Mouse (Mus musculus): ENCODE measurements around the gene Olfr1057. TPM values are rescaled to one million over a fixed set of nuclear protein-coding genes. Genes with fewer than 3 reads are reported as not detected.

The Olfr1057 gene
- polyA plus RNA-seq, 1 experiment from 2014 or later = not detected

DNA sequence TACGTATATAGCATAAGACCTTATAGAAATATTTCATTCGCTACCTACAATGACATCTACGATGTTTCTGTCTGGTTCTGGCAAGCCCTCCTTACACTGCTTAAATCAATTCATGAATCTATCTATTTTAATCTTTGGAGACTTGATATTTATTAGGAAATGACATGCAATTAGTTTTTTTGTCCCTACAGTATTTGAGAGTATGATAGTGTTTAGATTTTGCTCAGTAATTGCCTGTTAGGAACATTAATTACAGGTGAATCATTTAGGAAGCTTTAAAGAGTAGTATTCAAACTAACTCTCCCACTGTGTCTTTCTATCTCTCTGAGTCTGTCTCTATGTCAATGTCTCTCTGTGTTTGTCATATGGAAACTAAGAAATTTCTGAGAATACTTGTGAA, 42.9 kb downstream of the Olfr1057 start, which contains the start of gene Olfr1054:
Gene Olfr1054, minus strand, starts transcription at position 101 of the 400 bp plus-strand sequence.
- no peak within 1 kb of the TSS for H3K9ac ChIP-seq (ENCODE audit: low read depth, low read length)
- no peaks in the 10 kb centered on the region for H3K36me3 ChIP-seq (ENCODE audit: control insufficient read depth, insufficient read depth, low read length)
- WGBS = 89% methylated on average over 3 of the region's 3 CpGs
- H3K27me3 ChIP-seq (replicated peaks; ENCODE audit: control insufficient read depth, insufficient read depth, low read length) = no peaks in the 10 kb centered on the region
- no peak within 1 kb of the TSS for H3K27ac ChIP-seq (ENCODE audit: low read depth, low read length)
- no peak for ATAC-seq (replicated peaks; ENCODE audit: low FRiP score)
- DNase-seq (ENCODE audit: low spot score) = no peak
- no peaks in the 10 kb centered on the region for H3K4me1 ChIP-seq (replicated peaks; ENCODE audit: control insufficient read depth, insufficient read depth, low read length)
- no peak within 1 kb of the TSS for H3K4me2 ChIP-seq
- H3K9me3 ChIP-seq (ENCODE audit: control insufficient read depth, low read length) = no peaks in the 10 kb centered on the region
- H3K4me3 ChIP-seq (ENCODE audit: low read depth, low read length) = no peak within 1 kb of the TSS

Other genes starting within 250 kb of the Olfr1057 start
- gene Olfr1039, start 242.5 kb downstream of the Olfr1057 start, polyA plus RNA-seq (2014; fragmentation: Nextera tagmentation; extraction: Ambion mirVana) = not detected in 2 replicates
- gene Olfr1040, start 231.7 kb downstream of the Olfr1057 start, polyA plus RNA-seq (2014; fragmentation: Nextera tagmentation; extraction: Ambion mirVana) = not detected in 2 replicates
- not detected in 2 replicates for gene Olfr1042, start 216.6 kb downstream of the Olfr1057 start, polyA plus RNA-seq (2014; fragmentation: Nextera tagmentation; extraction: Ambion mirVana)
- gene Olfr1043, start 210.9 kb downstream of the Olfr1057 start, polyA plus RNA-seq (2014; fragmentation: Nextera tagmentation; extraction: Ambion mirVana) = not detected in 2 replicates
- gene Olfr1044, start 200.6 kb downstream of the Olfr1057 start, polyA plus RNA-seq (2014; fragmentation: Nextera tagmentation; extraction: Ambion mirVana) = not detected in 2 replicates
- not detected in 2 replicates for gene Olfr52, start 192.7 kb downstream of the Olfr1057 start, polyA plus RNA-seq (2014; fragmentation: Nextera tagmentation; extraction: Ambion mirVana)
- gene Olfr1045, start 175.4 kb downstream of the Olfr1057 start, polyA plus RNA-seq (2014; fragmentation: Nextera tagmentation; extraction: Ambion mirVana) = not detected in 2 replicates
- not detected in 2 replicates for gene Olfr1046, start 159.1 kb downstream of the Olfr1057 start, polyA plus RNA-seq (2014; fragmentation: Nextera tagmentation; extraction: Ambion mirVana)
- not detected in 2 replicates for gene Olfr1047, start 147.0 kb downstream of the Olfr1057 start, polyA plus RNA-seq (2014; fragmentation: Nextera tagmentation; extraction: Ambion mirVana)
- gene Olfr1048, start 138.1 kb downstream of the Olfr1057 start, polyA plus RNA-seq (2014; fragmentation: Nextera tagmentation; extraction: Ambion mirVana) = not detected in 2 replicates
- gene Olfr1049, start 120.1 kb downstream of the Olfr1057 start, polyA plus RNA-seq (2014; fragmentation: Nextera tagmentation; extraction: Ambion mirVana) = not detected in 2 replicates
- not detected in 2 replicates for gene Olfr1051, start 99.3 kb downstream of the Olfr1057 start, polyA plus RNA-seq (2014; fragmentation: Nextera tagmentation; extraction: Ambion mirVana)
- gene Olfr1052, start 85.9 kb downstream of the Olfr1057 start, polyA plus RNA-seq (2014; fragmentation: Nextera tagmentation; extraction: Ambion mirVana) = not detected in 2 replicates
- gene Olfr1053, start 63.1 kb downstream of the Olfr1057 start, polyA plus RNA-seq (2014; fragmentation: Nextera tagmentation; extraction: Ambion mirVana) = not detected in 2 replicates
- not detected in 2 replicates for gene Olfr1054, start 43.0 kb downstream of the Olfr1057 start, polyA plus RNA-seq (2014; fragmentation: Nextera tagmentation; extraction: Ambion mirVana)
- not detected in 2 replicates for gene Olfr1055, start 28.1 kb downstream of the Olfr1057 start, polyA plus RNA-seq (2014; fragmentation: Nextera tagmentation; extraction: Ambion mirVana)
- gene Olfr1056, start 15.9 kb downstream of the Olfr1057 start, polyA plus RNA-seq (2014; fragmentation: Nextera tagmentation; extraction: Ambion mirVana) = not detected in 2 replicates
- not detected in 2 replicates for gene Olfr1058, start 10.2 kb upstream of the Olfr1057 start, polyA plus RNA-seq (2014; fragmentation: Nextera tagmentation; extraction: Ambion mirVana)
- not detected in 2 replicates for gene Olfr1061, start 35.7 kb upstream of the Olfr1057 start, polyA plus RNA-seq (2014; fragmentation: Nextera tagmentation; extraction: Ambion mirVana)
- gene Olfr1062, start 48.4 kb upstream of the Olfr1057 start, polyA plus RNA-seq (2014; fragmentation: Nextera tagmentation; extraction: Ambion mirVana) = not detected in 2 replicates
- not detected in 2 replicates for gene Olfr1065, start 72.2 kb upstream of the Olfr1057 start, polyA plus RNA-seq (2014; fragmentation: Nextera tagmentation; extraction: Ambion mirVana)
- not detected in 2 replicates for gene Olfr1066, start 77.9 kb upstream of the Olfr1057 start, polyA plus RNA-seq (2014; fragmentation: Nextera tagmentation; extraction: Ambion mirVana)
- gene Olfr228, start 109.0 kb upstream of the Olfr1057 start, polyA plus RNA-seq (2014; fragmentation: Nextera tagmentation; extraction: Ambion mirVana) = not detected in 2 replicates
- gene Olfr1076, start 130.1 kb upstream of the Olfr1057 start, polyA plus RNA-seq (2014; fragmentation: Nextera tagmentation; extraction: Ambion mirVana) = not detected in 2 replicates
- not detected in 2 replicates for gene Olfr1079, start 164.1 kb upstream of the Olfr1057 start, polyA plus RNA-seq (2014; fragmentation: Nextera tagmentation; extraction: Ambion mirVana)
- gene Olfr1080, start 179.8 kb upstream of the Olfr1057 start, polyA plus RNA-seq (2014; fragmentation: Nextera tagmentation; extraction: Ambion mirVana) = not detected in 2 replicates
- not detected in 2 replicates for gene Olfr1082, start 220.6 kb upstream of the Olfr1057 start, polyA plus RNA-seq (2014; fragmentation: Nextera tagmentation; extraction: Ambion mirVana)

Data from liver, embryonic 11.5 days (tissue).